Mouse (Mus musculus) central nervous system, embryonic 18 days (tissue): Measurements from ENCODE around the gene Nrbp1. TPM values are rescaled to one million over a fixed set of nuclear protein-coding genes. Genes with fewer than 3 reads are reported as not detected.

Source experiments
- polyA plus RNA-seq: library from polyadenylated mRNA; depleted of rRNA; stranded (reverse); fragments of >200 nt; gene quantifications from 2 replicates; pipeline ENCODE4 v1.2.3, GENCODE M21; 2012; rRNA removed

Nrbp1 gene
- polyA plus RNA-seq: 150 and 152 TPM in 2 replicates

GRCm38 (mm10) chr5:31240637-31241521, at the start of gene Nrbp1, which contains the start of gene Gm9970:
Gene Nrbp1, plus strand, starts transcription at chr5:31240864.
Gene Gm9970, minus strand, starts transcription at chr5:31241232.

DNA sequence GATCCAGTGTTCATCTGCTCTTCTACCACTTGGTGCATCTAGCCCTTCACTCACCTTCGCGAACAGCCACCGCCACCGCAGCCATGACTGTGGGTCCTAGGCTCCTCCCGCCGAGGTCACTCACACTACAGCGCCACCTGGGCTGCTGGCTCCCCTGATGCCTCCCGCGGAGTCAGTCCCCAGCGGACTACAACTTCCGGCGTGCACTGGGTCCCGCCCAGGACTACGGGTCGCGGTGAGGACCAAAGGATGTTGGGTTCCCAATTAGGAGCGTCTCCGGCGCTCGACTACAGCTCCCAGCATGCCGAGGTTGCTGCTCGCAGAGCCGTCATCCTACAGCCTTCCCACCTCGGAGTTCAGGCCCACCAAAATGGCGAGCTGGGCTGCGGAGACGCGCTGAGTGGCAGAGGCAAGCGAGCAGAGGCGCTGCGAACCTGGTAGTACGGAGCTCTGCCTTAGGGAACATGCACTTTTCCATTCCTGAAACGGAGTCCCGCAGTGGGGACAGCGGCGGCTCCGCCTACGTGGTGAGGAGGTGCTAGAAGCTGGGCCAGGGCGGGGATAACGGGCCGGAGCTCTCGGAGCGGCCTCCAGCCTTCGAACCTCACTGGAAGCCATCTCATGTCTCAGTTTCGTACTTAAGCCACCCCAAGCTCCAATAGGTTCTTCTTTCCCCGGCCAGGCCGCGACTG, 47.6 kb upstream of the Nrbp1 start, which contains the start of the genes Snx17 and Eif2b4:
Gene Snx17, plus strand, starts transcription at position 289 of the 692 bp plus-strand sequence.
Gene Eif2b4, minus strand, starts transcription at position 492 of the 692 bp plus-strand sequence.

GRCm38 (mm10) chr5:31201742-31202590, 38.7 kb upstream of the Nrbp1 start, which contains the start of gene Zfp513:
Gene Zfp513, minus strand, starts transcription at chr5:31202303.

DNA sequence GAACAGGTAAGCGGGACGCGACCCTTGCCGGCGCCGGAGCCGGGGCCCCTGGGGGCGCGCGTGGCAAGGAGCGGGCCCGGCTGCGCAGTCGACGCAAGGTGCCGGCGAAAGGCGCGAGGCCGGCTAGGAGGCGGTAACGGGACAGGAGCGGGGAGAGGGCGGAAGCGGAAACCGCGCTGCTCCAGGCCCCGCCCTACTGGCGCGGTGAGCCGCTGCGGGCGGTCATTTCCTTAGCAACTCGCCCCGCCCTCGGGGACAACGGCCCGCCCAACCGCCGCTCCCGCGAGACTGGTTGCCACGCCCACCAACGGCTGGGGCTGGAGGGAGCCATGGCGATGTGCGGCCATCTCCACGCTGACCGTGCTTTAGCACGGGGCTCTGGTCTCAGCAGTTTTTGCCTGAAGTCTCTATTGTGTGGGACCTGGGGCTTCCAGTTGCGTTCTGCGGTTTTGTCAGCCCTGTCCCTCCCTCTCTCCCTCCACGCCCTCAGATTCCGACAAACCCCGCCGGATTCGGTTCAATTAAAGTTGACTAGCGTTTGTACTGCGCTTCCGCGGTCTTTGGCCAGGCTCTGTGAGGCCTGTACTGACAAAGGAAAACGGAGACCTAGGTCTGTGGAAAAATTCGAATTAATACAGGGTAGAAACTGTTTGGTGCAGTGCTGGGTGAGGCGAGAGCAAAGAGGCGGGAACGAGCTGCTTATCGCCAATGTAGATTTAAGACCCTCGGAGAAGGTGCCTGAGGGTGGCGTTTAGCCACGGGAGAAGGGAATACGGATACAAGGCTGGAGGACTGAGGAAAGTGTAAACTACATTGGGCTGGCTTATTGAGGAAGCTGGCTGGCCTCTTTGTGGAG, 20.0 kb upstream of the Nrbp1 start, which contains the start of gene Ppm1g:
Gene Ppm1g, minus strand, starts transcription at position 240 of the 856 bp plus-strand sequence.

DNA sequence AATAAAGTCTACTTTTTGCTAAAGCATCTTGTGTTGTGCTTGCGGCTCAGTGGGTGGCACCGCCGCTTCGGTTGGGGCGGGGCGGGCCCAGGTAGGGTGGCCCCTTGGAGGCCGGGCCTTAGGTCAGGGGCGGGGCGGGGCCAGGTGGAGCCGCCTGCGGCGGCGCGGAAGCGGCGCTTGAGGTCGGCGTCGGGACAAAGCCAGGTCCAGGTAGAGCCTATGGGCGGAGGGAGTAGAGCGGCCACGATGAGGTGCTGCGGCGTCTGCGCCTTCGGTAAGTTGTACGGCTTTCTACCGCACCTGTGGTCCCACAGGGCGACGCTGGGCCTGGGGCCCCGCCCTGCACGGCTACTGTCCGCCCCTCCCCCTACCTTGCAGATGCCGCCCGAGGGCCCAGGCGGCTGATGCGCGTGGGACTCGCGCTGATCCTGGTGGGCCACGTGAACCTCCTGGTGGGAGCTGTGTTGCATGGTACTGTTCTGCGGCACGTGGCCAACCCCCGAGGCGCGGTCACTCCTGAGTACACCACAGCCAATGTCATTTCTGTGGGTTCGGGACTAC, 11.0 kb downstream of the Nrbp1 start, which contains the start of gene Krtcap3:
Gene Krtcap3, plus strand, starts transcription at position 151 of the 561 bp plus-strand sequence.

GRCm38 (mm10) chr5:31290521-31291360, 50.1 kb downstream of the Nrbp1 start, which contains the start of gene Ift172:
Gene Ift172, minus strand, starts transcription at chr5:31291116.

GRCm38 (mm10) chr5:31295606-31296141, 55.0 kb downstream of the Nrbp1 start, which contains the start of gene Fndc4:
Gene Fndc4, minus strand, starts transcription at chr5:31296080.

DNA sequence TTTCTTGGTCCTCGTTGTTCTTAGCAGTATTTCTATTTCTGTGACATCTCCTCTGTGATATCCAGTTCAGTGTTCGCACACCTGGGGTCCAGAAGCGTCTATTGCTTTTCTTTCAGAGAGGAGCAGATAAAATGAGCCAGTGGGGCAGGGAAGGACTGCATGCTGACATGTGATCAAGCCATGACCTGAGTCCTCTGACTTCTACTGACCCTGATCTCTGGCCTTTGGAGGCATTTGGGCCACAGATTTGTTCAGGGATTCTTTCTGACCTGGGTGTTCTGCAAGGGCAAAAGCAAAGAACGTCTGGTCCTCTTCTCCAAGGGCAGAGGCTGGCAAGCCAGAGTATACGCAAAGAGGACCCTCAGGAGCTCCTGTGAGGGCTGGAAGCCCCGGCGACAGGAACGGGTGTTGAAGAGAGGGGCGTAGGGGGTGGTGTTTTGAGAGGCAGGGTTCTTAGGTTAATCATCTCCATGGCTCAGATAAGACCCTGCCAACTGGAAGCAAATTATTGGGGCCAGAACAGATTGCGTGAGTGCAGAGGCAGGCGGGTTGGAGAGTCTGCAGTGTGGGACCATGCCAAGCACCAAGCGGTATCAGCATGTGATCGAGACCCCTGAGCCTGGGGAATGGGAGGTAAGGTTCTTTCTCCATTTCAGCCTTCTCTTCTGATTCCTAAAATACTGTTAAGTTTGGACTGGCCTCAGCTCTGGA, 56.5 kb downstream of the Nrbp1 start, which contains the start of gene Gckr:
Gene Gckr, plus strand, starts transcription at position 397 of the 711 bp plus-strand sequence.

Other genes starting within 250 kb of the Nrbp1 start
- gene Atraid, start 192.6 kb upstream of the Nrbp1 start, polyA plus RNA-seq: 162 and 172 TPM in 2 replicates
- 41.9 and 44.0 TPM in 2 replicates for gene Slc5a6, start 191.9 kb upstream of the Nrbp1 start, polyA plus RNA-seq
- gene Cad, start 186.1 kb upstream of the Nrbp1 start, polyA plus RNA-seq: 23.0 and 24.6 TPM in 2 replicates
- not detected in 2 replicates for gene Dnajc5g, start 134.6 kb upstream of the Nrbp1 start, polyA plus RNA-seq
- 10.6 and 13.6 TPM in 2 replicates for gene Slc30a3, start 132.6 kb upstream of the Nrbp1 start, polyA plus RNA-seq
- 1.2 TPM in 1 of 2 replicates, not detected in the other for gene Trim54, start 124.2 kb upstream of the Nrbp1 start, polyA plus RNA-seq
- gene Ucn, start 102.0 kb upstream of the Nrbp1 start, polyA plus RNA-seq: 0.19 and 0.21 TPM in 2 replicates
- 59.2 and 63.1 TPM in 2 replicates for gene Mpv17, start 86.6 kb upstream of the Nrbp1 start, polyA plus RNA-seq
- 2.8 and 3.7 TPM in 2 replicates for gene Gm29609, start 61.0 kb upstream of the Nrbp1 start, polyA plus RNA-seq
- gene Gtf3c2, start 60.7 kb upstream of the Nrbp1 start, polyA plus RNA-seq: 81.6 and 84.5 TPM in 2 replicates
- 87.5 and 88.0 TPM in 2 replicates for gene Snx17, start 47.6 kb upstream of the Nrbp1 start, polyA plus RNA-seq
- gene Eif2b4, start 47.4 kb upstream of the Nrbp1 start, polyA plus RNA-seq: 60.8 and 68.2 TPM in 2 replicates
- gene Zfp513, start 38.6 kb upstream of the Nrbp1 start, polyA plus RNA-seq: 53.9 and 56.3 TPM in 2 replicates
- 170 and 178 TPM in 2 replicates for gene Ppm1g, start 20.2 kb upstream of the Nrbp1 start, polyA plus RNA-seq
- gene Gm9970, start 368 bp downstream of the Nrbp1 start, polyA plus RNA-seq: 0.16 TPM in 1 of 2 replicates, not detected in the other
- gene Krtcap3, start 10.8 kb downstream of the Nrbp1 start, polyA plus RNA-seq: 3.8 and 4.6 TPM in 2 replicates
- gene Ift172, start 50.3 kb downstream of the Nrbp1 start, polyA plus RNA-seq: 50.2 and 54.6 TPM in 2 replicates
- 190 and 201 TPM in 2 replicates for gene Fndc4, start 55.2 kb downstream of the Nrbp1 start, polyA plus RNA-seq
- 0.75 and 0.87 TPM in 2 replicates for gene Gckr, start 56.6 kb downstream of the Nrbp1 start, polyA plus RNA-seq
- gene Zfp512, start 211.6 kb downstream of the Nrbp1 start, polyA plus RNA-seq: 90.2 and 90.7 TPM in 2 replicates
- 0.10 and 0.11 TPM in 2 replicates for gene 4930548H24Rik, start 244.9 kb downstream of the Nrbp1 start, polyA plus RNA-seq